Mouse (Mus musculus) heart, embryonic 11.5 days (tissue): ENCODE data around the gene Rfx2. TPM values are rescaled to one million over a fixed set of nuclear protein-coding genes. Genes with fewer than 3 reads are reported as not detected.

ENCODE experiments used
- ATAC-seq: fragments of 200-750 bp; cut with Nextera tagmentation; replicated peaks from 2 replicates; pipeline ENCODE4 v1.8.0; 2017; ENCODE audit warnings: moderate library complexity; ENCODE audit not compliant: insufficient number of reproducible peaks, low FRiP score, low TSS enrichment
- H3K27ac ChIP-seq: fragments of 300-500 bp; sonication (generic); 2 replicates; pipeline ENCODE4 v1.5.1; 2014; ENCODE audit warnings: mild to moderate bottlenecking, low read depth, low read length
- H3K27me3 ChIP-seq: fragments of 300-500 bp; sonication (generic); 2 replicates; pipeline ENCODE4 v1.6.1; 2014; ENCODE audit warnings: mild to moderate bottlenecking, low read length, mixed read lengths; ENCODE audit not compliant: control insufficient read depth, insufficient read depth
- H3K36me3 ChIP-seq: fragments of 300-500 bp; sonication (generic); 2 replicates; pipeline ENCODE4 v1.6.1; 2014; ENCODE audit warnings: mild to moderate bottlenecking, low read length, moderate library complexity, mixed read lengths; ENCODE audit not compliant: control insufficient read depth, insufficient read depth
- H3K4me1 ChIP-seq: fragments of 300-500 bp; sonication (generic); 2 replicates; pipeline ENCODE4 v1.6.1; 2014; ENCODE audit warnings: low read length; ENCODE audit not compliant: control insufficient read depth, insufficient read depth
- H3K4me2 ChIP-seq: fragments of 300-500 bp; sonication (generic); 2 replicates; pipeline ENCODE4 v1.6.1; 2014; ENCODE audit warnings: mild to moderate bottlenecking, moderate library complexity
- H3K4me3 ChIP-seq: fragments of 300-500 bp; sonication (generic); 2 replicates; pipeline ENCODE4 v1.5.1; 2014; ENCODE audit warnings: low read depth, low read length
- H3K9ac ChIP-seq: fragments of 300-500 bp; sonication (generic); 2 replicates; pipeline ENCODE4 v1.6.1; 2014; ENCODE audit warnings: mild to moderate bottlenecking, low read depth, low read length, moderate library complexity
- H3K9me3 ChIP-seq: fragments of 300-500 bp; sonication (generic); replicated peaks from 2 replicates; pipeline ENCODE4 v1.6.1; 2016; ENCODE audit warnings: low read length; ENCODE audit not compliant: control insufficient read depth
- WGBS: fragments of 180-500 bp; shearing (Covaris S2); extraction: QIAGEN DNeasy Blood & Tissue Kit; methylation state at CpG from one replicate; pipeline ENCODE4 v1.1.7; 2014; ENCODE audit not compliant: insufficient replicate concordance; 5-methylcytosine and 5-hydroxymethylcytosine counted together
- polyA plus RNA-seq: library from polyadenylated mRNA; unstranded; fragments of >200 nt; fragmentation: Nextera tagmentation; extraction: Ambion mirVana; gene quantifications from 2 replicates; pipeline ENCODE4 v1.2.1, GENCODE M21; 2014

The Rfx2 gene
- polyA plus RNA-seq, 1 experiment from 2014 or later, result 3.3 TPM

GRCm38 (mm10) chr17:56814316-56815056, 16.3 kb downstream of the Rfx2 start:
- Histone ChIP-seq H3K27me3 (no peaks in the 10 kb centered on the region), H3K36me3 (no peaks in the 10 kb centered on the region), H3K4me1 (peaks cover 27% of the 10 kb centered on the region), H3K4me2 (no peak overlapping the region), H3K9me3 (no peaks in the 10 kb centered on the region), H3K27ac (no peak overlapping the region), H3K4me3 (no peak overlapping the region), H3K9ac (no peak overlapping the region)
- peak; percentile 39; the same call in 1 of the 2 replicates for ATAC-seq
- 17% methylated on average over 24 of the region's 24 CpGs for WGBS

- peaks cover 23% of the 10 kb centered on the region for H3K4me1 ChIP-seq
- no peak overlapping the region for H3K4me2 ChIP-seq
- H3K9ac ChIP-seq, result peak overlapping the region; percentile 35; the same call in 1 of the 2 replicates
- H3K36me3 ChIP-seq, result no peaks in the 10 kb centered on the region
- H3K27me3 ChIP-seq, result peaks cover 2% of the 10 kb centered on the region; the same call in 1 of the 2 replicates
- no peak overlapping the region for H3K4me3 ChIP-seq
- 15% methylated on average over 3 of the region's 3 CpGs for WGBS
- no peaks in the 10 kb centered on the region for H3K9me3 ChIP-seq
- peak overlapping the region; percentile 87 for H3K27ac ChIP-seq
- ATAC-seq, result peak; percentile 71
Observed at GRCm38 (mm10) chr17:56810245-56810644, 20.6 kb downstream of the Rfx2 start.

- Histone ChIP-seq H3K27ac (no peak overlapping the region), H3K9me3 (no peaks in the 10 kb centered on the region), H3K4me2 (no peak overlapping the region), H3K4me3 (no peak overlapping the region), H3K27me3 (peaks cover 2% of the 10 kb centered on the region; the same call in 1 of the 2 replicates), H3K9ac (no peak overlapping the region), H3K4me1 (peaks cover 14% of the 10 kb centered on the region), H3K36me3 (no peaks in the 10 kb centered on the region)
- ATAC-seq, result peak; percentile 31; the same call in 1 of the 2 replicates
- 5% methylated on average over 9 of the region's 9 CpGs for WGBS
Observed at GRCm38 (mm10) chr17:56808518-56808917, 22.3 kb downstream of the Rfx2 start.

GRCm38 (mm10) chr17:56805784-56806183, 25.0 kb downstream of the Rfx2 start:
- WGBS, result 85% methylated on average over 1 of the region's 1 CpGs
- Histone ChIP-seq H3K4me3 (no peak overlapping the region), H3K36me3 (no peaks in the 10 kb centered on the region), H3K9ac (no peak overlapping the region), H3K4me1 (peaks cover 10% of the 10 kb centered on the region), H3K27ac (no peak overlapping the region), H3K27me3 (peaks cover 2% of the 10 kb centered on the region; the same call in 1 of the 2 replicates), H3K4me2 (no peak overlapping the region), H3K9me3 (no peaks in the 10 kb centered on the region)
- ATAC-seq, result no peak

- H3K27ac ChIP-seq, result no peak overlapping the region
- H3K27me3 ChIP-seq, result peaks cover 2% of the 10 kb centered on the region; the same call in 1 of the 2 replicates
- no peaks in the 10 kb centered on the region for H3K36me3 ChIP-seq
- peaks cover 5% of the 10 kb centered on the region; the same call in 1 of the 2 replicates for H3K4me1 ChIP-seq
- H3K4me3 ChIP-seq, result no peak overlapping the region
- H3K4me2 ChIP-seq, result no peak overlapping the region
- H3K9me3 ChIP-seq, result no peaks in the 10 kb centered on the region
- no peak overlapping the region for H3K9ac ChIP-seq
- WGBS, result 78% methylated on average over 5 of the region's 5 CpGs
- no peak for ATAC-seq
Observed at GRCm38 (mm10) chr17:56804952-56805351, 25.9 kb downstream of the Rfx2 start.

GRCm38 (mm10) chr17:56802065-56802464, 28.7 kb downstream of the Rfx2 start:
- Histone ChIP-seq H3K4me1 (no peaks in the 10 kb centered on the region), H3K27me3 (no peaks in the 10 kb centered on the region), H3K9ac (no peak overlapping the region), H3K27ac (no peak overlapping the region), H3K4me3 (no peak overlapping the region), H3K36me3 (no peaks in the 10 kb centered on the region), H3K9me3 (no peaks in the 10 kb centered on the region), H3K4me2 (no peak overlapping the region)
- WGBS, result 70% methylated on average over 8 of the region's 8 CpGs
- no peak for ATAC-seq

- H3K27me3 ChIP-seq, result no peaks in the 10 kb centered on the region
- no peaks in the 10 kb centered on the region for H3K4me1 ChIP-seq
- no peaks in the 10 kb centered on the region for H3K9me3 ChIP-seq
- 70% methylated on average over 3 of the region's 3 CpGs for WGBS
- H3K9ac ChIP-seq, result no peak overlapping the region
- no peak overlapping the region for H3K4me2 ChIP-seq
- no peak overlapping the region for H3K4me3 ChIP-seq
- H3K27ac ChIP-seq, result no peak overlapping the region
- no peak for ATAC-seq
- H3K36me3 ChIP-seq, result no peaks in the 10 kb centered on the region
Observed at GRCm38 (mm10) chr17:56799276-56799675, 31.5 kb downstream of the Rfx2 start.

- WGBS, result 63% methylated on average over 6 of the region's 6 CpGs
- no peak for ATAC-seq
- H3K27me3 ChIP-seq, result no peaks in the 10 kb centered on the region
- no peaks in the 10 kb centered on the region for H3K9me3 ChIP-seq
- H3K4me3 ChIP-seq, result no peak overlapping the region
- no peak overlapping the region for H3K27ac ChIP-seq
- H3K4me1 ChIP-seq, result peaks cover 7% of the 10 kb centered on the region; the same call in 1 of the 2 replicates
- H3K36me3 ChIP-seq, result no peaks in the 10 kb centered on the region
- H3K4me2 ChIP-seq, result no peak overlapping the region
- H3K9ac ChIP-seq, result no peak overlapping the region
Observed at GRCm38 (mm10) chr17:56793614-56794319, 37.0 kb downstream of the Rfx2 start.
